Mouse (Mus musculus): ENCODE measurements at regions not wholly inside any gene's neighbourhood (a gene's known extent, or its start where the extent isn't known, plus 50 kb on each side); places are given as distances from the start of the nearest gene placed in this dataset.

DNA sequence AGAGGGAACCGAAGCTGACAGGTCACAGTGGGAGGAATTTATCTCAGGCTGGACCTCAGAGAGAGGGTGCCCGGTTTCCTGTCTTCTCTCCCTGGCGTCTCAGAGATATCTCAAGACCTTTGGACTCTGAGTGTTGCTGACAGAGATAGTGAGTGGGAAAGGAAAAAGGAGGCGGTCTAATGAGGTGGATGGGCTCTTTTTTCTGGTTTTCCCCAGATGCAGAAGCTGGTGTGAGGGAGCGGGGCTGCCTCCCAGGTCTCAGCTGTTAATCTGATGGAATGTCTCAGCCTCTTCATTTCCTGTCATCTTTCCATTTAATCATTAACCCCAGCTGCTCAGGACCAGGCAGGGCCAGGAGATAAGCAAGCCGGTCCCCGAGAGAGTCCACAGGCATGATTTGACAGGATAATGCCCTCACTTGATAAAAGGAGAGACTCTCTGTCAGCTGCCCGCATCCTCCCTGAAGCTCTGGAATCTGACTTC, 89.5 kb downstream of the Phlda1 start:
- TF ChIP-seq POLR2A (IDR thresholded peaks at IDR 0.05; ENCODE audit: low read depth, low read length) = no peak
- no peak for TF ChIP-seq CTCF (IDR thresholded peaks at IDR 0.05; ENCODE audit: extremely low read depth, insufficient read length, insufficient replicate concordance, low read depth, low read length)

All from small intestine, adult 2 months (tissue).